Mouse (Mus musculus) c-Kit-negative CD71-positive TER-119-positive erythroid progenitor cells, embryonic 14.5 days (primary cell): ENCODE measurements around the gene Cldn18.
A peak's percentile ranks its signal among the peaks of the same experiment; 100 is the strongest.

Source experiments
- DNase-seq: peaks from one replicate; pipeline ENCODE4 v3.0.0-alpha.2; 2013; ENCODE audit warnings: low read depth, low spot score

Cldn18 gene

DNA sequence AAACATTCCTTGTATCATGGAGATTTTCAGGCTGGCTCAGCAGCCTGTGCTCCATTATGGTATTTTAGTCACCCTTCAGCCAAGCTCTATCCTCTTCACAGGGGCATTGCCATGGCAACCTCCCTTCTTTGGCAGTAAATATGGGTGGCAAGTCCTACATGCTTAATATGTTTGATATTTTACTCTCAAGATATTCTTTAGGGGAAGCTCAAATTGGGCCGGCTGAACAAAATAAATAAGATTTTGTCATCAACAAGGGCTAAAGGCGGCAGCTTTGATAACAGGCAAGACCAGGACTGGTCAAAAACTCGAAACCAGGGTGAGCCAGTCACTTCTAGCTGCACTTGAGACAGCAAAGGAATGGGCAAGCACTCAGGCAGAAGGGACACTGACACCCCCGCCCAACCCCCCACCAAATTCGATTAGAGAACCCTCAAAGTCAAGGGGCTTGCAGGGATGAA lies 32.0 kb downstream of the Cldn18 start:
- no peak for DNase-seq

DNA sequence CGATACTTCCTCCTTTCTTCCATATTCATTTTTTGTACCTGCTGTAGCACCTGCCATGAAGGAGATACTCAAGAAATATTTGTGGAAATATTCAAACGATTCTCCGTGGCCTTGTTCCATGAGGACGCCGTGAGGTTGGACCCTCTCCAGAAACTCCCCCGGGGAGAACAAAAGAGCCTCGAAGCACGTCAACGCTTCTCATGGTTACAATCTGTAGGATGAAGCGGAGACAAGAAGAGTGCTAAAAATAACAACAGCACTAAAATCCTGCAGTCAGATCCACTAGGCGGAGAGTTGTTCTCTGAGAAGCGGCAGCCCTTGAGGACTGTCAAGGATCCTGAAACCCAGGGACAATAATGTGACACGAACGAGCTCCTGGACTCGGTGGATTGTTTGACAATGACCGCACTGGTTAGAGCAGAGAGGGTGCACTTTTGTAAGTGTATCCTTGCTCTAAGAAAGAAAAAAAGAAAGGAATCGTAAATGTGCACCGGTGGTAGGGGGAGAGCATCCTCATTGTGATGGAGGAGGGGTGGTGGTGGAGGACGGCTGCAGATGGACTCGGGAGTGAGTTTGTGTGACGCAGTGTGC lies 35.0 kb downstream of the Cldn18 start:
- no peak for DNase-seq

DNA sequence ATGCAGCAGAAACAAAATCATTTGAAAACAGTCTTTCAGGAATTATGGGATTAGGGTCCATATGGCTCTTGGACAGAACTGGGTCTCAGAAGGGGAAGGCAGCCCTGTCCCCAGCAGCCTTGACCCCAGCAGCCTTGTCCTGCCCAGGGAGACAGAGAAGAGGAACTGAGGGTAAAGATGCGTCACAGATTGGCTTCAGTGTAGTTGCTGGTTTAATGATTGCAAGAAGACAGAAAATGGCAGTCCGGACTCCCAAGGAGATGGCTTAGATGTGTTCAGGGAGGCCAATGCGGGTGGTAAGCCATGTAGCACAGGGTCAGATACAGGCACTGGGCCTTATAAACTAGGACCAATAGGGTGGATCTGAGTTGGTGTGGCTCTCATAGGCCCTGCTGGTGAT lies 41.4 kb downstream of the Cldn18 start:
- DNase-seq = no peak

DNA sequence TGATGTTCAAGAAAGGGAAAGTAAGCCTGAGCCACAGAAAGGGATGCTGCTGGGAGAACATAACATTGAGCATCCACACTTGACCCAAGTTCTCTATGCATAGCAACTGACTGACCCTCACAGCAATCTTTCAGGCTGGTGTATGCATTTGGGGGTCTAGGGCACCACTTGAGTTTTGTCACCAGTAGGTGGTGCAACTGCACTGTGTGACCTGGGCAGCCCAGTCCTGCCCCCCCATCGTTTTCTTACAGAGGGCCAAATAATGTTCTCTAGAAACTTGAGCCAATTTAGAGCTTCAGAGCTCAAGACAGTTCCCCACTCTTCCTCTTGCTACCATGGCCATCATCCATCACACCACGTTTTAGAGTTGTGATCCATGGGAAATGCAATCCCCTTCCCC lies 45.5 kb downstream of the Cldn18 start:
- DNase-seq = no peak

DNA sequence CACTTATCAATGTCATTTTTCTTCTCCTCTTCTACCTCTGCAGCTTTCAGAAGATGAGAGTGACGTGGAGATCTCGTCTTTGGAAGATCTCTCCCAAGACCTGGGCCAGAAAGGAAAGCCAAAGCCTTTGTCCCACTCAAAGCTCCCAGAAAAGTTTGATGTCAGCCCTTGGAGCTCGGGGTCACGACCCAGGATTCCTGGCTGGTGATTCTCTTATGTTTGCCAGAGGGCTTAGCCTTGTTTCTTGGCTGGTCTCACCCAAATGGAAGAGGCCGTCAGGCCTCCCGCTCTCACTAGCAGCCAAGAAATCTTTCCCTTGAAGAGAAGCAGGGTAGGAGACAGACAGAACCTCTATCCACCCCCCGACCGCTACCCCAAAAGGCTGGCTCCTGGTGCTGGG lies 49.5 kb downstream of the Cldn18 start:
- no peak for DNase-seq

DNA sequence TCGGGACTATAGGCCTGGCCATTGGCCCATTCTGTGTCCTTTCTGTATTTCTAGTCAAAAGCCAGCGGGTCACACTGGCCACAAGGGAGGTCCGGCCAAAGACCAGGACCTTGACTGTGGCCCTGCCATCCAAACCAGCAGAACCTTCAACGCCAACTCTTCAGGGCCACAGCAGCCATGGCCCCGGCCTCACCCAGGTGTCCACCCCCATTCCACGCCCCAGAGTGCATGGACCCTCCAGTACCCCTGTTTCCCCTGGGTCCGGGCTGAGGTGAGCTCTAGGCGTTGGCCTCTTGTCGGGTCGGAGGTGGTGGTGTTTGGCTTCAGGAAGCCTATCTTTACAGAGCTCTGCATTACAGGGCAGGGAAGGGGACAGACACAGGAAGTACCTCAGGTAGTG lies 54.2 kb downstream of the Cldn18 start:
- no peak for DNase-seq

DNA sequence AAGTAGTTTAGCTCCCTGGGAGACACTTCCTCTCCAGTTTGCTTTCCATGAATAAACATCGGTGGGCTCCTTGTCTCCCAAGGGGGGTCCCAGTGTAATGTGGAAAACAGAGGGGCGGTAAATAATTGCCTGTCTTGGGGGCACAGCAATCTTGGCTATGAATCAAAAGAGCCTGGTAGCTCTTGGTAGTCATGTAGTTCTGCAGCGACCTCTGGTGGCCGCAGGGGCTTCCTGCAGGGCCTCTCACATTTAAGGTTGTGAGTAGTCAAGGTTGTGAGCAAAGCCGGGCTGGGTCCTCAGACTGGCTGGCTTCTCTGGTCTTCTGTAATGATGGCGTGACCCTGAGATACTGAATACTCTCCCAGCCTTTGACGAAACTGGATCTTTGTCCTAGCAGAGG lies 54.7 kb downstream of the Cldn18 start:
- DNase-seq = peak; percentile 32

DNA sequence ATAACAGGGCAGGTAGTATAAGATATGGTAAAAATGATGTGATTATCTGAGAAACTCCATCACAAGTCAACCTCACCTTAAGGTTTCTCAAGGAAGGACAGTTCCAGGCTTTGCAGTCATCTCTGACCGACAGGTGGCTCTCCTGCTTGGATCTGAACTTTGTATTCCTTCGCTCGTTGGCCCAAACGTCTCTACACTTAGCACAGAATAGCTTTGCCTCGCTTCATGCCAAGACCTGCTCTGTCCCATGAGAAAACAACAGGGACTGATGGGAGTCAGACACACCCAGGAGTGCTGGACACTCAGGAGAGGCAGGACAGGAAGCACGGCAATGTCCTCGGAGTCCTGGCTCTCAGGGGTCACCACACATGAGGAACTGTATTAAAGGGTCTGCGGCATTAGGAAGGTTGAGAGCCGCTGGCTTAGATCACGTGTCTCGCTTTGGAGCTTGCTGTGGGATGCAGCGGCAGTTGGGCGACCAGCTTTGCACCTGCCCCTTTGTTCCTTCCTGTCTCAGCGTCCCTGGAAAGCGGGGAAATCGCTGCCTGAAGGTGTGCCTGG lies 55.4 kb downstream of the Cldn18 start:
- no peak for DNase-seq

DNA sequence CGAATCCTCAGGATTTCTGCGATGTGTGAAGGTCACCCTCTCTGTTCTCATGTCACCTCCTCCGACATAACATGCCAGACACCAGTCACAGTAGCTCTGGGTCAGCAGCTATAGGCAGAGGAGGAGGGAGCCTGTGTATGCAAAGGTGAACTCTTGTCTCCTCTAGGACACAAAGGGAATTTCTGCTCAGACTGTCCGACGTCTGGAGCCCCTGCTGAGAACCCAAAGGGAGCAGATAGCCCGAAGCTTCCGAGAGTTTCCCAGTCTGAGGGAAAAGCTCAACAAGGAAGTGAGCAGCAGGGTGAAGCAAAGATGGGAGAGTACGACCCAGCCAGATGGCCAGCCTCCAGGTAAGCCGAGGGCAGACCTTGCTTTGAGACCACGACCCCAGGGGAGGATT lies 56.3 kb downstream of the Cldn18 start:
- no peak for DNase-seq

DNA sequence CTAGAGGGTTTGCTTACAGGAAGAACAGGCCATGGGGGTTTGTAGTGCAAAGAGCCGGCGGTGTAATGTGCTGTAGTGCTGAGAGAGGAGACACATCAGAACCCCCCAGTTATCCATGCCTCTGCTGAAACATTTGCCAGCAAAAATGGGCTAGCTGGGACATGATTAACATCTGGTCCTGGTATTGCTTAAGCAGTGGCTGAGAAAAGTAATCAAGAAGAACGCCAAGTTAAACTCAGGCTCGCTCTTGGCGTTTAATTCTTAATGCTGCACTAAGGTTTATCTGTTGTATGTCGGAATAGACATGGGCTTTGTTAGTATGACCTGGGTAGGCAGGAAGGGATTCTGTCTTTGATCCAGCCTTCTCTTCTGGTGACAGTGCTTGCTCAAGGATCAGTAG lies 71.0 kb downstream of the Cldn18 start:
- DNase-seq = no peak

DNA sequence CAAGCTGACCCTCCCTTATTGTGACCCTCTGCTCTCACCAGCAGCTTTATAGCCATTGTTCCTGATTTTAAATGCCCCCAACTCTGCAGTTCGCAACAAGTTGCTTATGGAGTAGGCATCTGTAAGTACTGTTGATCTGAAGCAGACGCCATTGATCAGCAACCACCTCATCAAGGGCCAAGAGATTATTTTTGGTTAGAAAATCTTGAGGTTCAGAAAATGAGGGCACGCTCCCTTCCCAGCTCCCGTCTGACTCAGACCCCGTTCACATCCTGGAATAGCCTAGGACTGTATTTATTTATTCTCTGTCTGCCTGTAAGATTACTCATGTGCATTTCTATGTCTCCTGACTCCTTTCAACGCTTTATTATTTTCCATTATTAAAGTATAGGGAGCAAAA lies 71.7 kb downstream of the Cldn18 start:
- DNase-seq = no peak

DNA sequence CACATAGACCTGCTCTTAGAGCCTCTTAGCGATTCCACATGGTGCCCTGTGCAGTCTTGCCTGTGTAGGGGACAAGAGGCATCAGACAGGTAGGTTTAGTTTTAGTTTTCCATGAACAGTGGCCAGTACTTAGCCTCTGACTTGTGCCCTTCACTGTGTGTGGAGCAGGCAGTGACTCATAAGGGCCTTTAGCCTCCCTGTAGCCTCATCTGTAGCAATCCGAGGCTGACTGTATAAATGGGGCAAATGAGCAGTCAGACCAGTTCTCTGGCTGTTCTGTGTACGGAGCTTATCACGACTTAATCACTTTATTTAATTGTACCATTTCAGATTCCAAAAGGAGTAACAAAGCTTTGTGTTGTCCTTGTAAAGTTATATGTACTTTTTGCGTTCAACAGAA lies 77.1 kb downstream of the Cldn18 start:
- no peak for DNase-seq
